Mouse (Mus musculus): ENCODE measurements at regions not wholly inside any gene's neighbourhood (a gene's known extent, or its start where the extent isn't known, plus 50 kb on each side); places are given as distances from the start of the nearest gene placed in this dataset.

DNA sequence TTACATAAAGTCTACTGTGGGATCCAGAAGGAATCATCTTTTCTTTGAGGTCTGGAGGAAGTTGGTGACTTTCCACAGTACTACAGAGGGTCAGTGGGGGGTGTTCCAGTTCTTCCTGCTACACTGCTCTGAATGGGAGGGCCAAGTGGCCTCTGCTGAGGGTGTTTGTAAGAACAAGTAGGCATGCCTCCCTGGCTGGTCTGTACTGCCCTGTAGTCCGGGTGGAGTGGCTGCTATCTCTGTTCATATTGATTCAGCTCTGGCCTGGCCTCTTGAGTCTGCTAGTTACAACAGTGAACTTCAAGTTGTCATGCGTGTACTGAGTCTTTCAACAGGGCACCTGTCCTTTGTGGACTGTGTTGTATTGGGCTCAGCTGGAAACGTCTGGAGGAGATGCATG lies 200.7 kb downstream of the Irx2 start:
- TF ChIP-seq CTCF (IDR thresholded peaks at IDR 0.05; ENCODE audit: borderline replicate concordance, control insufficient read depth, extremely low read depth, insufficient read depth, low read length, poor library complexity) (no peak), POLR2A (IDR thresholded peaks at IDR 0.05; ENCODE audit: control insufficient read depth, extremely low read depth, insufficient read depth, low read length, poor library complexity) (no peak)
